Mouse (Mus musculus): ENCODE data around the gene Zfp579. TPM values are rescaled to one million over a fixed set of nuclear protein-coding genes. Genes with fewer than 3 reads are reported as not detected.
"Not testable (repeated sequence)": the region's sequence is repeated elsewhere in the genome, so short reads cannot be mapped to it uniquely, and the experiment has no call there.

Zfp579 gene
- total RNA-seq (2021) = 10 to 100 TPM; 36.9 to 39.0 TPM
- long read RNA-seq, experiment 1, transcript Zfp579-206 (1 exons, 2,489 nt) = minor isoform, 6 of 24 reads
- long read RNA-seq, experiment 1, transcript Zfp579-201 (2 exons, 2,157 nt) = major isoform, 16 of 24 reads
- long read RNA-seq, experiment 1, partial matches to known transcripts = 0 of 24 reads
- long read RNA-seq, experiment 1, other reads (novel, unspliced or antisense) = 2 of 24 reads
- long read RNA-seq, experiment 2, transcript Zfp579-201 (2 exons, 2,157 nt) = major isoform, 11 of 21 reads
- long read RNA-seq, experiment 2, transcript Zfp579-206 (1 exons, 2,489 nt) = minor isoform, 8 of 21 reads
- long read RNA-seq, experiment 2, partial matches to known transcripts = 0 of 21 reads
- long read RNA-seq, experiment 2, other reads (novel, unspliced or antisense) = 2 of 21 reads

DNA sequence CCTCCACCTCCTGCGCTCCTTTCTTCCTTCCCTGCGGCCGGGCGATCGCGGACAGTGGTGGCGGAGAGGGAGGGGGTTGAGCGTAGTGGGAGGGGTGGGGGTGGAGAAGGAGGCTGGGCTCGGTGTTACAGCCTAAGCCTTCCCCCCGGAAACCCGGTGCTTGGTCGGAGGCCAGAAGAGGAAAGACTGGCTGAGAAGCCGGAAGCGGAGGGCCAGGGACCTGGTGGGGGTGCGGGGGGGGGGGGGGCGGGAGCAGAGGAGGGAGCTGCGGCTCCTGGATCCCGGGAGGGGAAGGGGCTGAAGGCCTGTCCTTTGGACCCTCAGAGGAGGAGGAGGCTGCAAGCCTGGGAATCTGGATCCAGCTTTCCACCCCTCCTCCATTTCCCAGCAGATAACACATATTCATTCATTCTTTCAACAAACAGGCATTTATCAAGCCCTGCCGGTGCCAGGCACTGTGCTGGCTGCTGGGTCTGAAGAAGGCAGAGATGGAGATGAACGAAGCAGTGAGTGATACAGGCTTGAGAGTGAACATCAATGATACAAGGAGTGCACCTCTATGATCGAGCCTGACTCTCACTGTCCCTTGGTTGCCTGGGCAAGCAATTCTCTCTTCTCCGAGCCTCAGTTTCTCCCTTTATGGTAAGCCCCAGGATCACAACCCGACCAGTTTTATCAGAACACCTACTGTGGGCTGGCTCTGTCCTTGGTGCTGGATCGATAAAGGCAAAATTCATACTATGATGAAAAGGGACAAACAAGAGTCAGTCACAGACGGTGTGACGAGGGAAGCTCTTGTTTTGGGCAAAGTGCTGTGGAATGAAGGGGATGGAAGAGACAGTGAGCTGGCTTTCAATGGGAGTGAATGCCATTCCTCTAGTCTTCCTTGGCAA, at the start of gene Zfp579:
Zfp579 (minus strand) TSS at position 156 of the 893 bp plus-strand sequence.
- peak; percentile 95 to 96 for DNase-seq (ENCODE audit: low spot score in 2 of 2)

DNA sequence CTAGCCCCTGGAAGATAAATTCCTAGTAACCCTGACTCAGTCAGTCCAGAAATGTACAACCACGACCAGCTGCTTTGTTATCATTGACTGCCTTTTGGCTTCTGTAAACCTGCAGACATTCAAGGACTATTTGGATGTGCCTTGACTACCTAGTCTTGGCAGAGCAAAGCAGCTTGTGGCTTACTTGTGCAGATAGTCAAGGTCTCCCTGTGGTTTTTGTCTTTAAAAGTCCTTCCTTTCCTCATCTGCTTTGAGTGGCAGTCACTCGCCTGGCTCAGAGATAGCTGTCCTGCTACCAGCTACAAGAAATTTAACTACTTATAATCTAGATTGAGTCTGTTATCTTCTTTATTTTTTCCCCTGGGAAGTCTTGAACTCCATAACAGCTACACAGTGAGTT, 49.0 kb upstream of the Zfp579 start:
- no peak for DNase-seq (ENCODE audit: low spot score in 2 of 2)

DNA sequence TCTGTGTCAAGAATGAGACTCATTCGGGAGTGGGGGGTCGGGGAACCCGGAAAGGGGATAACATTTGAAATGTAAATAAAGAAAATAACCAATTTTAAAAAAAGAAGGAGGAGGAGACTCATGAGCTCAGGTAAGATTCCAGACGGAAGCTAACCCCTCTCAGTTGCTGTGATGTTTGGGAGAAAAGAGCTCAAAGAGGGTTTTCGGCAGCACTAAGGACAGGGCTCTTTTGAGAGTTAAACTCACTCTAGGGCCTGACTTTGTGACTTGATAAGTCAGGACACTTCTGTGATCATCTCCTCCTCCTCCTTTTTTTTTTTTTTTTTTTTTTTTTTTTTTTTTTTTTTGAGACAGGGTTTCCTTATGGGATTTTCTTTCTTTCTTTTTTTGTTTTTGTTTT, 43.0 kb upstream of the Zfp579 start:
- DNase-seq (ENCODE audit: low spot score in 2 of 2) = no peak

DNA sequence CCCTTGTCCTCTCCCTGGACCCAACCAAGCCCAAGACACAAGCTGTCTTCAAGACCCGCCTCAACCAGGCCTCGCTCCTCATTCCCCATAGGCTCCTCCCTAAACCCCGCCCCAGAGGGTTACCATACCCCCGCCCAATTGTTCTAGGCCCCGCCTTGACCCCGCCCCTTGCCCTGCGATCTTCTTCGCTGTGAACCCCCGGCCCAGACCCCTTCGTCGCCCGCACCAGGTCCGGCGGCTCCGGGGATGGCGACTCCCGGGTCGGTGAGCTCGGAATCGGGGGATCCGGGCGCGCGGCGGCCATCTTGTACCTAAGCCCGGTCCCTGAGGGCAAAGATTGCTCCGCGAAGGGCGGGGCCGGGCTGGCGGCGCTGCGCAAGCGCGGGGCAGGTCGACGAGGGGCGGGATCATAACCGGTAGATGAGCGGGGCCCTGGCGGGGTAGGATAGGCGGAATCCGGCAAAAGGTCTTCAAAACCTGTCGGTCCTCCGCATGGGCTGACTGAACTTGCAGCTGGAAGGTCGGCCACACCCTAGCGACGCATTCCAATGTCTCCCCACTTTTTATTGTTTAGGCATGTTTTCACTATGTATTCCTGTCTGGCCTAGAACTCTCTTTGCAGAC, 42.3 kb upstream of the Zfp579 start, which contains the start of gene Zfp784:
Zfp784 (minus strand) TSS at position 338 of the 624 bp plus-strand sequence.
- DNase-seq (ENCODE audit: low spot score in 2 of 2) = peak; percentile 91 to 95

DNA sequence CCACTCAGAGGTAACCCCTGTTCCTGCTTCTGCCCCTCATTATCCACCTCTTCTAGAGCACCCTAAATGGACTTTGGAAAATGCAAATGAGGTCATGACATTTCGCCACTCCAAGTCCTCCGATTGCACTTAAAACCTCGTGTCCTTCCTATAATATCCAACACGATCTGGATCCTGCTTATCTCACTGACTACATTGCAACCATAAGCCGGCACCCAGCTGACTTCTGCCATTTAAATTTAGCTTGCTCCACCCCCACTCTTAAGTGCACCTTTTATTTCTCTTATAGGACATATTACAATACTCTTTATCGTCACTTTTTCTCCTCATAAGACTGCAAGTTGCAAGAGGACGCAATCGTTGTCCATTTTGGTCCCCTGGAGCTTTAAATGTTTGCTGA, 41.5 kb upstream of the Zfp579 start:
- no peak for DNase-seq (ENCODE audit: low spot score in 2 of 2)

DNA sequence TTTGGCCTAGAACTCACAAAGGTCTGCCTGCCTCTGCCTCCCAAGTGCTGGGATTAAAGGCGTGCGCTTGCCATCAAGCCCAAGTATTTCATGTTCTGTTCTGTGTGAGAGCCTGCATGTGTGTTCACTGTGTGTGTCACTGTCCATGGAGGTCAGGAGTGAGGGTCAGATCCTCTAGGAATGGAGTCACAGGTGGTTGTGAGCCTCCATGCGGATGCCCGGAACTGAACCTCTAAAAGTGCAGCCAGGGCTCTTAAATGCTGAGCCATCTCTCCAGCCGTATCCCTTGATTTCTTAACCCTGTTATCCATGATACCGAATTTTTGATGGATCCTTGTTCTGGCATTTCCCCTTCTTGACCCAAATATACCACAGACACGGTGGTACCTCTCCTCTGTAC, 41.1 kb upstream of the Zfp579 start:
- no peak for DNase-seq (ENCODE audit: low spot score in 2 of 2)

DNA sequence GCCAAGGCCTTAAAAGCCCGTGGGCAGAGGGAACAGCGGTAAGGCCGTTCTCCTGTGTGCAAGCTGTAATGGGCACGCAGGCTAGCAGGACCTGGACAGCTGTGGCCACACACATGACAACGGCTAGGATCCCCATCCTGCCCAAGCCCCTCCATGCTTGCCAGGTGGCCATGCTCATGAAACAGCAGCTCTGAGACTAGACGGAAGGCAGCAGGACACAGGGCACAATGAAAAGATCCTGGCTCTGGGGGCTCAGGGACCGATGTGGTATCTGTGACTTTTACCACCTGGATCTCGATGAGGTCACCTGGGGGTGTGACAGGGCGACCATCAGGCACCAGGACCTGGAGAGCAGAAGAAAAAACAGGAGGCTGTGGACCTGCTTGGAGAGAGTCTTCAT, 40.2 kb upstream of the Zfp579 start:
- DNase-seq (ENCODE audit: low spot score in 2 of 2) = no peak

DNA sequence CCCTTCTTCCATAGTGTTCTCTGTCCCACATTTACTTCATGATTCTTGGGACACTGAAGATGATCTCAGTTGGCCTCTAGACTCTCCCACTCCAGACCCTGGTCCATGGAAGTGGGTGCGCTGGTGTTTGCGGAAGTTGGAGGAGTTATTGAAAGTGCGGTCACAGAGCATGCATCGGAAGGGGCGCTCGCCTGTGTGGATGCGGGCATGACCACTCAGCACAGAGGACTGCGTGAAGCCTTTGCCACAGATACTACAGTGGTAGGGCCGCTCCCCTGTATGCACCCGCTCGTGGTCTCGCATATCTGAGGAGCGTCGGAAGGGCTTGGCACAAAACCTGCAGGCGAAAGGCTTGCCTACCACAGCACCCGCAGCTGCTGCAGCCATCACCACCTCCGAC, 39.7 kb upstream of the Zfp579 start:
- DNase-seq (ENCODE audit: low spot score in 2 of 2) = no peak

DNA sequence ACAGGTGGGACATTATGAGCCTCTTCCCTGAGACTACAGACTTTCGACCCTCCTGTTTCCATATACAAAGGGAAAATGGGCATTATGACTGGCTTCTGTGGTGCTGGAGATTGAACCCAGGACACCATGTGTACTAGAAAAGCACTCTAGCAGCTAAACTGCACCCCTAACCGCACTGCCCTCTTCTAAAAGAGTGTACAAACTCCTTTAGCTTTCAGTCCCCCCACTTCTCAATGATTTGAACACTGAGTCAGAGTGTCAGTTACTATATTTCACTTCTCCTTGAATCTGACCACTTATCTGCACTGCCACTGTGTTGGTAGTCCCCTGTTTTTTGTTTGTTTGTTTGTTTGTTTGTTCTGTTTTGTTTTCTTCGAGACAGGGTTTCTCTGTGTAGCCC, 37.9 kb upstream of the Zfp579 start, which contains the start of gene 4632433K11Rik:
4632433K11Rik (plus strand) TSS at position 301 of the 400 bp plus-strand sequence.
- no peak for DNase-seq (ENCODE audit: low spot score in 2 of 2)

DNA sequence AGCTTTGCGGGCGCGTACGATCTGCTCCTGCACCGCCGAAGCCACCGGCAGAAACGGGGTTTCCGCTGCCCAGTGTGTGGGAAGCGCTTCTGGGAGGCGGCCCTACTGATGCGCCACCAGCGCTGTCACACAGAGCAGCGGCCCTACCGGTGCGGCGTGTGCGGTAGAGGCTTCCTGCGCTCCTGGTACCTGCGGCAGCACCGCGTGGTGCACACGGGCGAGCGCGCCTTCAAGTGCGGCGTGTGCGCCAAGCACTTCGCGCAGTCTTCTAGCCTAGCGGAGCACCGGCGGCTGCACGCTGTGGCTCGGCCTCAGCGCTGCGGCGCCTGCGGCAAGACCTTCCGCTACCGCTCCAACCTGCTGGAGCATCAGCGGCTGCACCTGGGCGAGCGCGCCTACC, 35.5 kb upstream of the Zfp579 start:
- DNase-seq (ENCODE audit: low spot score in 2 of 2) = no peak

DNA sequence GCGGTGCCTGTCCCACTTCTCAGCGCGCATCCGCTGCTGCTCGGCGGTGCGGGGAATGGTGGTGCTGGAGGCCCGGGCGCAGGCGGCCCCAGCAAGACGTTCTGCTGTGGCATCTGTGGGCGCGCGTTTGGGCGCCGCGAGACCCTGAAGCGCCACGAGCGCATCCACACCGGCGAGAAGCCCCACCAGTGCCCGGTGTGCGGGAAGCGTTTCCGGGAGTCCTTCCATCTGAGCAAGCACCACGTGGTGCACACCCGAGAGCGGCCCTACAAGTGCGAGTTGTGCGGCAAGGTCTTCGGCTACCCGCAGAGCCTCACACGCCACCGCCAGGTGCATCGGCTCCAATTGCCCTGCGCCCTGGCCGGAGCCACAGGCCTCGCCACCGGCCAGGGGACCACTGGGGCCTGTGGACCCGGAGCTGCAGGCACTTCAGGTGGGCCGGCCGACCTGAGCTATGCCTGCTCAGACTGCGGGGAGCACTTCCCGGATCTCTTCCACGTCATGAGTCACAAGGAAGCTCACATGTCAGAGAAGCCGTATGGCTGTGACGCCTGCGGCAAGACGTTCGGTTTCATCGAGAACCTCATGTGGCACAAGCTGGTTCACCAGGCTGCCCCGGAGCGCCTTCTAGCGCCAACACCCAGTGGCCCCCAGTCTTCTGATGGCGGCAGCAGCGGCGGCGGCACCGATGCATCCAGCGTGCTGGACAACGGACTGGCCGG, 34.8 kb upstream of the Zfp579 start:
- DNase-seq (ENCODE audit: low spot score in 2 of 2) = no peak

DNA sequence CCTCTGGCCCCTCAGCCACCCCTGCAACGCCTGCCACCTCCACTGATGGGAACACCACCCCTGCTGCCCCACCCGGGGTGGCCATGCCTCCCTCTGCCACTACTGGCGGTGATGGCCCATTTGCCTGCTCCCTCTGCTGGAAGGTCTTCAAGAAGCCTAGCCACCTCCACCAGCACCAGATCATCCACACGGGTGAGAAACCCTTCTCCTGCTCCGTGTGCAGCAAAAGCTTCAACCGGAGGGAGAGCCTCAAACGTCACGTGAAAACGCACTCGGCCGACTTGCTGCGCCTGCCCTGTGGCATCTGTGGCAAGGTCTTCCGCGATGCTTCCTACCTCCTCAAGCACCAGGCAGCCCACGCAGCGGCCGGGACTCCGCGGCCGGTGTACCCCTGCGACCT, 34.0 kb upstream of the Zfp579 start:
- DNase-seq (ENCODE audit: low spot score in 2 of 2) = no peak

DNA sequence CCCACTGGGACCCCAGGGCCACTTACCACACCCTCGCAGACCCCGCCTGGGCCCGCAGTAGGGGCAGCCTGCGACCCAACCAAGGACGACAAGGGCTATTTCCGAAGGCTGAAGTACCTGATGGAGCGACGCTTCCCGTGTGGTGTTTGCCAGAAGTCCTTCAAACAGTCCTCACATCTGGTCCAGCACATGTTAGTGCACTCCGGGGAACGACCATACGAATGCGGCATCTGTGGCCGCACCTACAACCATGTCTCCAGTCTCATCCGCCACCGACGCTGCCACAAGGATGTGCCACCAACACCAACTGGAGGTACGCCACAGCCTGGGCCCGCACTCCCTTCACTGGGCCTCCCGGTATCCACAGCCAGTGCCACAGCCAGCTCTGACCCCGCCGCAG, 33.6 kb upstream of the Zfp579 start:
- no peak for DNase-seq (ENCODE audit: low spot score in 2 of 2)

DNA sequence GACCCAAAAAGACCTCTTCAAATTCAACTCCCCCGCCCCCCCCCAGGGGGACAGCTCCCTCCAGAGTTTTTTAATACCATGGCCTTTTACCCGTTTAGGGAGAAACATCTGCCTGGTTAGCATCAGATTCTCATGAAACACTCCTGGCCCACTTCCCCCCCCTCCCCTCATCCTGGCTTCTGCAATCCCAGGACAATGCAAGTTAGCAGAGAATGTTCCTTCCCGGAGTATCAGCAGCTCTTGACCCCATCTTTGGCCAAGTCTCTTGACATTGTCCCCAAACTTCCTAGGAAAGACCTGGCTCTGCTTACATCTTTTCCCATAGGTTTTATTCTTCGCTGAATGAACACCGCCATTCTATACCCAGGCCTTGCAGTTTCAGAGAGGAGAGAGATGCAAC, 25.2 kb upstream of the Zfp579 start:
- DNase-seq (ENCODE audit: low spot score in 2 of 2) = no peak

DNA sequence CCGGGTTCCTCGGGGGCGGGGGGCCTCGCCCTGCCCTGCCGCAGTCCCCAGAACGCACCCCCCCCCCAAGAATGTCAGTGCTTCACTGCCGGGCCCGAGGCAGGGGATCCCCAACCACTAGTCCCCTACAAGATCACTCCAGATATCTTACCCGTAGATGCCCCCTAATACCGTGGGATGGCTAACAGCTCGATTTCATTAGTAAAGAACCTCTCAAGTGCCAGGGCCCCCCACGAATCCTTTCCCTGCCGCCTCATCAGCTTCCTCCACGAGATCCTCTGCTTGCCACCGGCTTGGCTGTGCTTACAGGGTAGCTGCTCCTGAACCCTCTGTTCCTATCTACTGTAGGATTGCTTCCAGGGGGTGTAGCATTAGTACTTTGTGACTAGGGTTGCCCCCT, 24.7 kb upstream of the Zfp579 start:
- no peak for DNase-seq (ENCODE audit: low spot score in 2 of 2)

DNA sequence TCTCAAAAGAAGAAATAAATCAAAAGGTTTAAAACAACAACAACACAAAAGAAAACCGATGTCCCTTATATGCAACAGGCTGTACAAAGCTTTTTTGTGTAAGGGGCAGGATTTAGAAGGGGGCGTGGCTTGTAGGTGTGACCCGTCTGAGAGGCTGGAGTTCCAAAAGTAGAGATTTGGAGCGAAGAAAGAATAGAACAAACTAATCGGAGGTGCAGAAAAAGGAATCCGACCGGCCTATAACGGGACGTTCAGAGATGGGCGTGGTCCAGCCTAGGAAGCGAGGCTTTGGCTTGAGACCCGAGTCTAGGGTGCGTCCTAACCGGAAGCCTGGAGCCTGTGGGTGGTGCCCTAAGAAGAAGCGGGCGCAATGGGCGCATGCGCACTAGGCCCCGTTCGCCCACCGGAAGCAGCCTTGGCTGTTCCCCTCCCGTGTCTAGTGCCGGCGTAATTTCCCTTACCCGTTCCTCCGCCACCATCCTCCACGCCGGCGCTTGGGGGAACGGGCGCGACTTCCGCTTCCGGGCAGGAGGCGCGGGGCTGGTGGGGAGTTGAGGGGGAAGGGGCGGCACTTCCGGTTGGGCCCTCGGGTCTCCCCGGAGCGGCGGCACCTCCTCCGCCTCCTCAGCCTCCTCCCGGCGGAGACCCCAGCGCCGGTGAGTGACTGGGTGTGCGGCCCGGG, 24.2 kb upstream of the Zfp579 start, which contains the start of the genes Zfp865 and Ccdc106:
Zfp865 (plus strand) TSS at position 377 of the 682 bp plus-strand sequence.
Ccdc106 (plus strand) TSS at position 554 of the 682 bp plus-strand sequence.
- DNase-seq (ENCODE audit: low spot score in 2 of 2) = peak; percentile 99 to 100

DNA sequence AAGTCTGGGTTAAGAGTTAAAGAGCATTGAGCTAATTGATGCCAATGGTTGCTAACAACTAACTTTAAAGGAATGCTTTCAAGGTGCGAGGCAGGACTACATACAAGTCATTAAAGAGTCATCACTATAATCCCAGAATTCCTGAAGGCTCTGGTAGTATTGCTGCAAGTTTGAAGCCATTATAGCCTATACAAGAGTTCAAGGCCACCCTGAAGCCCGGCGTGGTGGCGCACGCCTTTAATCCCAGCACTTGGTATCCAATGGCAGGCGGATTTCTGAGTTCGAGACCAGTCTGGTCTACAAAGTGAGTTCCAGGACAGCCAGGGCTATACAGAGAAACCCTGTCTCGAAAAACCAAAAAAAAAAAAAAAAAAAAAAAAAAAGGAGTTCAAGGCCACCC, 23.6 kb upstream of the Zfp579 start:
- DNase-seq (ENCODE audit: low spot score in 2 of 2) = not testable (repeated sequence)

DNA sequence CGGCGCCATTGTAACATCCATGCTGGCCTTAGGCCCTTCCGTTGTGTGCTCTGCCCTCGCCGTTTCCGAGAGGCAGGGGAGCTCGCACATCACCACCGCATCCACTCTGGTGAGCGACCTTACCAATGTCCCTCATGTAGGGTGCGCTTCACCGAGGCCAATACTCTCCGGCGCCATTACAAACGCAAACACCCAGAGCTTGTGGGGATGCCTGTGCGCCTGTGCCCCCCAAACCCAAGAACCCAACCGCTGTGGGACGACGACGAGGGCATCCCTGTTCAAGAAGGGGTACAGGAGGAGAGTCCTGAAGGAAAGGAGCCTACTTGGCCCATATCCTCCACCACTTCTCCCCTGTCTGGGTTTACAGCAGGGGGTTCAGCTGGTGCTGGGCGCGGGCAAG, 22.0 kb upstream of the Zfp579 start:
- no peak for DNase-seq (ENCODE audit: low spot score in 2 of 2)

DNA sequence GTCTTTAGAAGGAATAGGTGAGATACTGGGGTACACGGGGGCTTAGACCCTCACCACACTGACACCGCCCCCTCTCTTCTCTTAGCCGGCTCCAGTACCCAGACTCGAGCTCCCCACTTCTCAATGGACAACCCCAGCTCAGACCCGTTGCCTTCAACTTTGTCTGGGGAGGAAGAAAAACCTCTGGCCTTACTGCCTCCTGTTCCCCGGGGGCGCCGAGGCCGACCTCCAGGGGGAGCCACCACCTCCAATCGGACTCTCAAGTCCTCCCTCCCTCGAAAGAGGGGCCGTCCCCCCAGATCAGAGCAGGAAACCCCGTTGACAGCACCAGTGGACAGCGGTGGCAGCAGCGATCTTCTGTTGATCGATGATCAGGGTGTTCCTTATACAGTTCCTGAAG, 21.4 kb upstream of the Zfp579 start:
- DNase-seq (ENCODE audit: low spot score in 2 of 2) = no peak

DNA sequence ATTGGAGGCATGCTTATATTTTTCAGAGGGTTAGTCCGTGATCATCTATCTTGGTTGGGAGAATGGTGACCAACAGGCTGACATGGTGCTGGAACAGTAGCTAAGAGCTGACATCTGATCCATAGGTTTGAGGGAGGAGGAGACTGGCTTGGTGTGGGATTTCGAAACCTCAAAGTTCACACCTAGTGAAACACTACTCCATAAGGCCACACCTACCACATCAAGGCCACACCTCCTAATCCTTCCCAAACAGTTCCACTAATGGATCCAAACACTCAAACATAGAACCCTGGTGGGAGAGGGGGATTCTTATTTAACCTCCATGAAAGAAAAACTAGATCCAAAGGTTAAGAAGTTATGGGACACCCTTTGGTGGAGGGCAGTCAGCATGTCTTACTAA, 21.0 kb upstream of the Zfp579 start:
- no peak for DNase-seq (ENCODE audit: low spot score in 2 of 2)

Measured in layer of hippocampus, postnatal 14 days (tissue).